In genomic region chr8:22059821-22060445, GRCm38 (mm10) we compare ENCODE assay signal across 8 mouse cellular contexts. TPM values are rescaled to one million over a fixed set of nuclear protein-coding genes. Genes with fewer than 3 reads are reported as not detected.
DNase-seq lines count a peak whose midpoint lies in the region; ATAC-seq and TF ChIP-seq lines count a peak whose summit lies in the region.

TSS of gene Atp7b (minus strand) at chr8:22060305.

- peak within 1 kb of the TSS; percentile 87 for H3K27ac ChIP-seq in heart, embryonic 10.5 days
- no peak within 1 kb of the TSS for H3K27ac ChIP-seq in embryonic facial prominence, embryonic 13.5 days
- H3K27ac ChIP-seq in liver, embryonic 14.5 days = peak within 1 kb of the TSS; percentile 83

- intact Hi-C loops in heart, postnatal 10 days (cut with DNase I) = loop anchor here (1.0 to 10.0 kb wide), 2 partner anchors 106 to 335 kb away; partner anchors contain the start of genes Nek3 and Slc25a15

- peak within 1 kb of the TSS; percentile 95 for H3K4me2 ChIP-seq in embryonic facial prominence, embryonic 13.5 days
- peak within 1 kb of the TSS; percentile 84 for H3K4me2 ChIP-seq in liver, embryonic 14.5 days (ENCODE audit: low read depth)

- no peak for TF ChIP-seq EP300 in liver, embryonic 14.5 days (IDR thresholded peaks at IDR 0.05; ENCODE audit: low read depth)

- peak; percentile 26 for ATAC-seq in CD4-positive, CD25-positive, alpha-beta regulatory T cell, adult 4 months
- ATAC-seq in embryonic facial prominence, embryonic 13.5 days (ENCODE audit: insufficient number of reproducible peaks, insufficient read depth, low FRiP score, low TSS enrichment, low read depth) = peak; percentile 82; the same call in 1 of the 2 replicates
- peak; percentile 70 for ATAC-seq in liver, embryonic 14.5 days (ENCODE audit: insufficient read depth)

- peak within 1 kb of the TSS; percentile 75 for H3K4me3 ChIP-seq in heart, embryonic 10.5 days
- H3K4me3 ChIP-seq in embryonic facial prominence, embryonic 13.5 days = peak within 1 kb of the TSS; percentile 71
- peak within 1 kb of the TSS; percentile 96 to 99 for H3K4me3 ChIP-seq in liver, embryonic 14.5 days (ENCODE audit: insufficient read depth in 1 of 2, low read depth in 2 of 2, low read length in 2 of 2)

- H3K9me3 ChIP-seq in heart, embryonic 10.5 days = no peaks in the 10 kb centered on the region
- no peaks in the 10 kb centered on the region for H3K9me3 ChIP-seq in embryonic facial prominence, embryonic 13.5 days
- no peaks in the 10 kb centered on the region for H3K9me3 ChIP-seq in liver, embryonic 14.5 days (ENCODE audit: control insufficient read depth, low read length)

- DNase-seq in heart, embryonic 10.5 days (ENCODE audit: low spot score) = no peak
- no peak for DNase-seq in heart, postnatal 10 days
- DNase-seq in induced T-regulatory cell, adult 2 months (ENCODE audit: low read depth) = peak; percentile 72
- DNase-seq in liver, embryonic 14.5 days (ENCODE audit: low read depth in 3 of 3, low spot score in 3 of 3) = peak in 1 of 3 experiments; percentile 36
- DNase-seq in splenic B cell, adult 2 months (ENCODE audit: low read depth, low spot score) = peak; percentile 71
- no peak for DNase-seq in layer of hippocampus, adult 11-12 months (ENCODE audit: low spot score)

- under 1% methylated on average over 46 of the region's 46 CpGs for WGBS in heart, embryonic 10.5 days
- under 1% methylated on average over 46 of the region's 46 CpGs for WGBS in embryonic facial prominence, embryonic 13.5 days
- under 1% methylated on average over 45 of the region's 46 CpGs for WGBS in liver, embryonic 14.5 days (ENCODE audit: insufficient replicate concordance)

- peaks cover 29% of the 10 kb centered on the region for H3K36me3 ChIP-seq in heart, embryonic 10.5 days
- H3K36me3 ChIP-seq in embryonic facial prominence, embryonic 13.5 days = peaks cover 16% of the 10 kb centered on the region
- peaks cover under 1% of the 10 kb centered on the region for H3K36me3 ChIP-seq in liver, embryonic 14.5 days (replicated peaks; ENCODE audit: control insufficient read depth, insufficient read depth, low read depth)
- peaks cover 2% of the 10 kb centered on the region for H3K36me3 ChIP-seq in splenic B cell, adult 2 months (ENCODE audit: control insufficient read depth, insufficient read depth, low read length, poor library complexity, severe bottlenecking)

- no peak for TF ChIP-seq CTCF in liver, embryonic 14.5 days (IDR thresholded peaks at IDR 0.05; ENCODE audit: low read depth)

- H3K27me3 ChIP-seq in heart, embryonic 10.5 days (ENCODE audit: insufficient read depth, poor library complexity, severe bottlenecking) = peaks cover 6% of the 10 kb centered on the region; the same call in 1 of the 2 replicates
- H3K27me3 ChIP-seq in embryonic facial prominence, embryonic 13.5 days = peaks cover 38% of the 10 kb centered on the region
- H3K27me3 ChIP-seq in liver, embryonic 14.5 days (ENCODE audit: control insufficient read depth, insufficient read depth, low read length) = no peaks in the 10 kb centered on the region
- H3K27me3 ChIP-seq in splenic B cell, adult 2 months (ENCODE audit: control insufficient read depth, insufficient read depth, low read length, poor library complexity, severe bottlenecking) = peaks cover 4% of the 10 kb centered on the region; the same call in 1 of the 2 replicates

- peaks cover 3% of the 10 kb centered on the region; the same call in 1 of the 2 replicates for H3K4me1 ChIP-seq in heart, embryonic 10.5 days
- peaks cover 9% of the 10 kb centered on the region for H3K4me1 ChIP-seq in embryonic facial prominence, embryonic 13.5 days
- peaks cover 40% of the 10 kb centered on the region in 2 experiments for H3K4me1 ChIP-seq in liver, embryonic 14.5 days (replicated peaks; ENCODE audit: control insufficient read depth in 2 of 2, insufficient read depth in 2 of 2, low read length in 1 of 2)

- peak within 1 kb of the TSS; percentile 75 for H3K9ac ChIP-seq in embryonic facial prominence, embryonic 13.5 days
- peak within 1 kb of the TSS; percentile 95 for H3K9ac ChIP-seq in liver, embryonic 14.5 days (replicated peaks)

RNA-seq across cellular contexts. Expression of gene Atp7b, which starts in this region (rescaled TPM):
- 3.4 and 3.8 TPM in 2 replicates for polyA plus RNA-seq in heart, embryonic 10.5 days (2016; fragmentation: Nextera tagmentation; extraction: Ambion mirVana)
- under 1 TPM; 0.15 to 0.31 TPM for total RNA-seq in heart, postnatal 10 days (2021)
- polyA plus RNA-seq in CD4-positive, CD25-positive, alpha-beta regulatory T cell, adult 4 months (2017; shearing (Covaris generic)) = under 1 TPM; 0.09 to 0.36 TPM
- polyA plus RNA-seq in embryonic facial prominence, embryonic 13.5 days (2015; fragmentation: Nextera tagmentation; extraction: Ambion mirVana) = 0.55 and 0.96 TPM in 2 replicates
- 8.4 and 9.4 TPM in 2 replicates for polyA plus RNA-seq in liver, embryonic 14.5 days (2012; rRNA removed)
- 10.4 and 12.0 TPM in 2 replicates for polyA plus RNA-seq in liver, embryonic 14.5 days (2014; fragmentation: Nextera tagmentation; extraction: Ambion mirVana)

Comparison
In these comparisons a context has a peak if more than half of its experiments do, and no peak if none do; other contexts are left out.
1. Peak in ATAC-seq in CD4-positive, CD25-positive, alpha-beta regulatory T cell, adult 4 months; RNA of the gene not detected or under 1 TPM.
2. Peak in ATAC-seq, H3K4me3 ChIP-seq, H3K9ac ChIP-seq and H3K4me2 ChIP-seq in embryonic facial prominence, embryonic 13.5 days; RNA of the gene not detected or under 1 TPM.
3. DNase-seq: peak in induced T-regulatory cell, adult 2 months (single experiment) and splenic B cell, adult 2 months (single experiment); none in heart, embryonic 10.5 days (single experiment), heart, postnatal 10 days (0 of 2) and layer of hippocampus, adult 11-12 months (single experiment).
4. ATAC-seq: peak in every context shown above with its lines; median percentile 82 in embryonic facial prominence, embryonic 13.5 days; 70 in liver, embryonic 14.5 days; 26 in CD4-positive, CD25-positive, alpha-beta regulatory T cell, adult 4 months.
5. Peak in every context shown above with its lines, with median percentiles within 50 percentile points of each other: H3K4me3 ChIP-seq.